Mouse (Mus musculus): ENCODE data around the gene Hoxd9.

GRCm38 (mm10) chr2:74685059-74685603 lies 12.4 kb upstream of the Hoxd9 start:
- no peak for TF ChIP-seq CTCF (IDR thresholded peaks at IDR 0.05; ENCODE audit: low read depth)
- no peak for TF ChIP-seq EP300 (optimal IDR thresholded peaks at IDR 0.05)
